Mouse (Mus musculus): ENCODE data around the gene Tcf7l2. TPM values are rescaled to one million over a fixed set of nuclear protein-coding genes. Genes with fewer than 3 reads are reported as not detected.

Tcf7l2 gene
- polyA plus RNA-seq, 2 experiments, result 7.8 to 18.4 TPM

DNA sequence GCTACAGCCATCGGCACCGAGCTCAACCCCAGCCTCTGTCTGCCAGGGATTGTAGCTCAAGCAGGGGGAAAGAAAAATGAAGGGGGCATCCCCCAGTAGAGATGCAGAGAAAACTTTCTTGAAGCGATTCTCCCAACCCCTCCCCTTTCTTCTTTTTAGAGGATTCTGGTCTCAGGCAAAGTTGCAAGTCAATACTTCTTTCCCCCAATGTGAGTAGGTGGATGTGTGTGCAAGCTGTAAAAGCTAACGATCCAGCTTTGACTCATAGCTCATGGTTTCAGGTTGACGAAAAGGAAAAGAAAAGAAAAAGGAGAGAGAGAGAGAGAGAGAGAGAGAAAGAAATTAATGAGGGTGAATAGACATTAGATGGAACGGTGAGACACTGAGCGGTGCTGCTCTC lies 8.8 kb downstream of the Tcf7l2 start:
- ATAC-seq (ENCODE audit: insufficient read depth) (no peak), DNase-seq (ENCODE audit: low read depth in 3 of 3, low spot score in 3 of 3) (no peak)
- H3K27ac ChIP-seq, result no peak overlapping the region
- TF ChIP-seq EP300 (IDR thresholded peaks at IDR 0.05; ENCODE audit: low read depth) (no peak), CTCF (IDR thresholded peaks at IDR 0.05; ENCODE audit: low read depth) (no peak)
- no peak overlapping the region for H3K9ac ChIP-seq (replicated peaks)
- H3K27me3 ChIP-seq (ENCODE audit: control insufficient read depth, insufficient read depth, low read length), result peaks cover 26% of the 10 kb centered on the region
- no peak overlapping the region for H3K4me2 ChIP-seq (ENCODE audit: low read depth)
- 70% methylated on average over 7 of the region's 7 CpGs for WGBS (ENCODE audit: insufficient replicate concordance)
- no peaks in the 10 kb centered on the region for H3K36me3 ChIP-seq (replicated peaks; ENCODE audit: control insufficient read depth, insufficient read depth, low read depth)
- no peak overlapping the region for H3K4me3 ChIP-seq (ENCODE audit: insufficient read depth in 1 of 2, low read depth in 2 of 2, low read length in 2 of 2)
- peaks cover 0 to 6% of the 10 kb centered on the region in 2 experiments; a peak in 2 of 4 replicates for H3K4me1 ChIP-seq (replicated peaks; ENCODE audit: control insufficient read depth in 2 of 2, insufficient read depth in 2 of 2, low read length in 1 of 2)
- no peaks in the 10 kb centered on the region for H3K9me3 ChIP-seq (ENCODE audit: control insufficient read depth, low read length)

DNA sequence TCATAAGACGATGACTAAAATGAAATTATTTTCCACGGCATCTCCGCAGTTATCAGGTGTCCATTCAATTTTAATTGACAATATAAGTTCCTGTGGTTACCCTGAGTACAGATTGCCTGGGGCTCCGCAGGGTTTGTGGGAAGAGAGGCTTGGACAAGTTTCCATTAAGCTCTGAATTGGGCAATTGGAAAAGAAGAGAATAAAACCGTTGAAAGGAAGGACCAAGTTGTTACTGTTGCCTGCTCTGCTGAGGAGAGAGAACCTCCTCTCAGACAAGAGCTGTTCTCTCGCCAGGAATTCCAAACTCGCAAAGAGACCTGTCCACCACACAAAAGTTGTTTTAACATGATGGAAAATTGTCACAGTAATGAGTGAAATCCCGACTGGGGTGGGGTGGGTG lies 11.2 kb downstream of the Tcf7l2 start:
- TF ChIP-seq EP300 (IDR thresholded peaks at IDR 0.05; ENCODE audit: low read depth) (no peak), CTCF (IDR thresholded peaks at IDR 0.05; ENCODE audit: low read depth) (no peak)
- Histone ChIP-seq H3K27me3 (ENCODE audit: control insufficient read depth, insufficient read depth, low read length) (peaks cover 6% of the 10 kb centered on the region), H3K9me3 (ENCODE audit: control insufficient read depth, low read length) (no peaks in the 10 kb centered on the region), H3K36me3 (replicated peaks; ENCODE audit: control insufficient read depth, insufficient read depth, low read depth) (no peaks in the 10 kb centered on the region), H3K27ac (no peak overlapping the region), H3K4me3 (ENCODE audit: insufficient read depth in 1 of 2, low read depth in 2 of 2, low read length in 2 of 2) (no peak overlapping the region), H3K9ac (replicated peaks) (no peak overlapping the region), H3K4me1 (replicated peaks; ENCODE audit: control insufficient read depth in 2 of 2, insufficient read depth in 2 of 2, low read length in 1 of 2) (peaks cover 0 to 2% of the 10 kb centered on the region in 2 experiments; a peak in 1 of 4 replicates), H3K4me2 (ENCODE audit: low read depth) (no peak overlapping the region)
- no peak for DNase-seq (ENCODE audit: low read depth in 3 of 3, low spot score in 3 of 3)
- ATAC-seq (ENCODE audit: insufficient read depth), result no peak
- WGBS (ENCODE audit: insufficient replicate concordance), result 60% methylated on average over 8 of the region's 8 CpGs

- H3K27ac ChIP-seq, result no peak overlapping the region
- H3K27me3 ChIP-seq (ENCODE audit: control insufficient read depth, insufficient read depth, low read length), result no peaks in the 10 kb centered on the region
- 0 out of 4 replicates have a peak, but pooled peaks cover 0 to 2% of the 10 kb centered on the region in 2 experiments for H3K4me1 ChIP-seq (replicated peaks; ENCODE audit: control insufficient read depth in 2 of 2, insufficient read depth in 2 of 2, low read length in 1 of 2)
- no peak for DNase-seq (ENCODE audit: low read depth in 3 of 3, low spot score in 3 of 3)
- no peak overlapping the region for H3K9ac ChIP-seq (replicated peaks)
- H3K36me3 ChIP-seq (replicated peaks; ENCODE audit: control insufficient read depth, insufficient read depth, low read depth), result no peaks in the 10 kb centered on the region
- no peak for TF ChIP-seq EP300 (IDR thresholded peaks at IDR 0.05; ENCODE audit: low read depth)
- no peak for TF ChIP-seq CTCF (IDR thresholded peaks at IDR 0.05; ENCODE audit: low read depth)
- no peak overlapping the region for H3K4me3 ChIP-seq (ENCODE audit: insufficient read depth in 1 of 2, low read depth in 2 of 2, low read length in 2 of 2)
- no peaks in the 10 kb centered on the region for H3K9me3 ChIP-seq (ENCODE audit: control insufficient read depth, low read length)
- ATAC-seq (ENCODE audit: insufficient read depth), result no peak
- WGBS (ENCODE audit: insufficient replicate concordance), result 47% methylated on average over 7 of the region's 7 CpGs
- no peak overlapping the region for H3K4me2 ChIP-seq (ENCODE audit: low read depth)
Observed at GRCm38 (mm10) chr19:55754303-55754702, 12.7 kb downstream of the Tcf7l2 start.

DNA sequence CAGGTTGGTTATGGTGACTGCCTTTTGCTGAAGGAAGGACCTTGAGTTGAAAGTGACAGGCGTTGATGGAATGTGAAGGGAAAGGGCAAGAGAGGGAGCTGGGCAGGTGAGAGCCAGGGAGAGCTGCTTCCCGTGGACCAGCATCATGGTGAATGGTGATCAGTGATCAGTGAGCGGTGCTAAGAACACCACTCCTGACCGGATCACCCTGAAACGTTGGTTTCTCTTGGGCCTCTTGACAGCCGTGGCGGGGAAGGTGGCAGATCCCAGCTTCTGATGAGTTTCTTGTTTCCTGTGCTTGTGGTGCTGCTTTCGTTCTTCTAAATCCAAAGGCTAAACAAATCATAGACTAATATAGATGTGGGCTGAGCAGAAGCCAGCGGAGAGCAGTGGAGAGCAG lies 13.8 kb downstream of the Tcf7l2 start:
- H3K36me3 ChIP-seq (replicated peaks; ENCODE audit: control insufficient read depth, insufficient read depth, low read depth), result no peaks in the 10 kb centered on the region
- H3K9ac ChIP-seq (replicated peaks), result no peak overlapping the region
- H3K4me1 ChIP-seq (replicated peaks; ENCODE audit: control insufficient read depth in 2 of 2, insufficient read depth in 2 of 2, low read length in 1 of 2), result no peaks in the 10 kb centered on the region
- no peak overlapping the region for H3K27ac ChIP-seq
- no peaks in the 10 kb centered on the region for H3K27me3 ChIP-seq (ENCODE audit: control insufficient read depth, insufficient read depth, low read length)
- WGBS (ENCODE audit: insufficient replicate concordance), result 66% methylated on average over 9 of the region's 9 CpGs
- no peaks in the 10 kb centered on the region for H3K9me3 ChIP-seq (ENCODE audit: control insufficient read depth, low read length)
- DNase-seq (ENCODE audit: low read depth in 3 of 3, low spot score in 3 of 3) (no peak), ATAC-seq (ENCODE audit: insufficient read depth) (no peak)
- H3K4me2 ChIP-seq (ENCODE audit: low read depth), result no peak overlapping the region
- H3K4me3 ChIP-seq (ENCODE audit: insufficient read depth in 1 of 2, low read depth in 2 of 2, low read length in 2 of 2), result no peak overlapping the region
- TF ChIP-seq EP300 (IDR thresholded peaks at IDR 0.05; ENCODE audit: low read depth) (no peak), CTCF (IDR thresholded peaks at IDR 0.05; ENCODE audit: low read depth) (no peak)

- no peaks in the 10 kb centered on the region; a peak in 1 of 4 replicates for H3K4me1 ChIP-seq (replicated peaks; ENCODE audit: control insufficient read depth in 2 of 2, insufficient read depth in 2 of 2, low read length in 1 of 2)
- WGBS (ENCODE audit: insufficient replicate concordance), result 62% methylated on average over 8 of the region's 8 CpGs
- ATAC-seq (ENCODE audit: insufficient read depth) (no peak), DNase-seq (ENCODE audit: low read depth in 3 of 3, low spot score in 3 of 3) (no peak)
- H3K9ac ChIP-seq (replicated peaks), result no peak overlapping the region
- H3K27ac ChIP-seq, result no peak overlapping the region
- H3K36me3 ChIP-seq (replicated peaks; ENCODE audit: control insufficient read depth, insufficient read depth, low read depth), result no peaks in the 10 kb centered on the region
- H3K9me3 ChIP-seq (ENCODE audit: control insufficient read depth, low read length), result no peaks in the 10 kb centered on the region
- TF ChIP-seq EP300 (IDR thresholded peaks at IDR 0.05; ENCODE audit: low read depth) (no peak), CTCF (IDR thresholded peaks at IDR 0.05; ENCODE audit: low read depth) (no peak)
- H3K4me3 ChIP-seq (ENCODE audit: insufficient read depth in 1 of 2, low read depth in 2 of 2, low read length in 2 of 2), result no peak overlapping the region
- no peak overlapping the region for H3K4me2 ChIP-seq (ENCODE audit: low read depth)
- H3K27me3 ChIP-seq (ENCODE audit: control insufficient read depth, insufficient read depth, low read length), result no peaks in the 10 kb centered on the region
Observed at GRCm38 (mm10) chr19:55756707-55757106, 15.1 kb downstream of the Tcf7l2 start.

All from liver, embryonic 14.5 days (tissue).